Mouse (Mus musculus): ENCODE measurements around the gene Nkx2-4. TPM values are rescaled to one million over a fixed set of nuclear protein-coding genes. Genes with fewer than 3 reads are reported as not detected.

Gene Nkx2-4
- polyA plus RNA-seq (2012; rRNA removed) = not detected in 2 replicates

DNA sequence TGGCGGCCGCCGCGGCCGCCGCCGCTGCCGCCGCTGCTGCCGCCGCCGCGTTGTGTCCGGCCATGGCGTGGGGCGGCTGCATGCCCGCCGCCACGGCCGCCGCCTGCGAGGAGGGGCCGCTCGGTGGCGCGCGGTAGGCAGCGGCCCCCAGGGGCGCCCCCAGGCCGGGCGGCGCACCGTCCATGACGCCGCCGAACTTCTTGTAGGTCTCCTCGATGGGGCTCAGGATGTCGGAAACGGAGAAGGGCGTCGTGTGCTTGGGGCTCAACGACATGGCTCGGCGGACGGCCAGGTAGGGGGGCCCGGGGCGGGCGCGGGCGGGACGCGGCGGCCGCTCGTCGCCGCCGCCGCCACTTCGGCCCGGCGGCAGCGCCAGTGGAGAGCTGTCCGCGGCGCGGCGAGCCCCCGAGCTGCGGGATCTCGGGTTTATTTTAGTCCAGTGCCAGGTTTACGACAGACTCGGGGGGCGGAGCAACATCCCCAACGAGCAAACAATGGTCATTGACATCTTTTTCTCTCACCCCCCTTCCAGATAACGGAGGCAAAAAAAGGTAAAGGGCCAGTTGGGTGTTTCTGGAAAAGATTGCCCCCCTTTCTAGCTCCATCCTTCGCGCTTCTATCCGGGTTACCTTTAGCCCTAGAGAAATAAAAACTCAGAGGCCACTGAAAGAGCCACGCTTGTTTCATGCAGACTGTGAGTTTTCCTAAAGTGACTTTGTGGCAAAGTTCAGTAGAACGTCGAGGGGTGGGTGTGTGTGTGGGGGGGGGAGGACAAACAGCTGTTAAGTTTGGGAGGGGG lies at the start of gene Nkx2-4:
Gene Nkx2-4 (minus strand): TSS at position 374 of the 799 bp plus-strand sequence.
- Histone ChIP-seq H3K4me3 (ENCODE audit: insufficient read depth, low read length) (no peak within 1 kb of the TSS), H3K4me1 (ENCODE audit: control insufficient read depth, insufficient read depth, low read length) (no peaks in the 10 kb centered on the region), H3K27ac (ENCODE audit: insufficient read depth, low read length) (no peak within 1 kb of the TSS)
- no peak for TF ChIP-seq POLR2A (IDR thresholded peaks at IDR 0.05; ENCODE audit: extremely low read depth, insufficient read depth, low read length)
- TF ChIP-seq CTCF (IDR thresholded peaks at IDR 0.05; ENCODE audit: extremely low read depth, insufficient read depth, low read length) = no peak

DNA sequence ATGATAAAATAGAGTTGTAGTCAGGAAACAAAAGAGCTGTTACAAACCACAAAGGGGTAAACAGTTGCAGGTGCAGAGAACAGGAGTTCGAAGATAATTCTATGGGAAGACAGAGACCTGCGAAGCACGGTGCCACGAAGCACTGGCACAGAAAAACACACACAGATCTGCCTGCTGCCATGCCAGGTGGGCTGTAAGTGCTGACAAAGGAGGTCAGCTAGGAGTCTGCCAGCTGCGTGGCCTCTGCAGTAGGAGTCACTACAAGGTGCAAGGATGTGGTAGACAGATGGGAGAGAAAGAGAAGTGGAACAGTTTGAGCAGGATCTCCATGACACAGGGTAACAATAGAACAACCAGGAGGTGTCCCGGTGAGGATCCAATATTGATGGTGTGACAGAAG lies 42.1 kb upstream of the Nkx2-4 start:
- no peak overlapping the region for H3K4me3 ChIP-seq (ENCODE audit: insufficient read depth, low read length)
- no peaks in the 10 kb centered on the region for H3K4me1 ChIP-seq (ENCODE audit: control insufficient read depth, insufficient read depth, low read length)
- TF ChIP-seq CTCF (IDR thresholded peaks at IDR 0.05; ENCODE audit: extremely low read depth, insufficient read depth, low read length) (no peak), POLR2A (IDR thresholded peaks at IDR 0.05; ENCODE audit: extremely low read depth, insufficient read depth, low read length) (no peak)
- no peak overlapping the region for H3K27ac ChIP-seq (ENCODE audit: insufficient read depth, low read length)

DNA sequence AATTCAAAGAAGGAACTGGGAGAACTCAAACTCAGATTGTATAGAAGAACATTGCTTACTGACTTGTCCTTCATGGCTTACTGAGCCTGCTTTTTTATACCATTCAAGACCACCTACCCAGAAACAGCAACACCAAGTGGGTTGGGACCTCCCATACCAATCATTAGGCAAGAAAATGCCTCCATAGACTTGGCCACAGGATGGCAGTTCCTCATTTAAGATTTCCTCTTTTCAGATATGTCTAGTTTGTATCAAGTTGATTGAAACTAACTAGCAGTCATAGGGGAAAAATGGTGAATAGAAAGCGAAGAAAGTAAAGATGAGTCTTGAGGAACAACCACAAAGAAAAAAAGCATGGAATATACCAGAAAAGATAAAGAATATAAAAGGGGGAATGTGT lies 34.5 kb upstream of the Nkx2-4 start:
- Histone ChIP-seq H3K27ac (ENCODE audit: insufficient read depth, low read length) (no peak overlapping the region), H3K4me1 (ENCODE audit: control insufficient read depth, insufficient read depth, low read length) (no peaks in the 10 kb centered on the region), H3K4me3 (ENCODE audit: insufficient read depth, low read length) (no peak overlapping the region)
- TF ChIP-seq POLR2A (IDR thresholded peaks at IDR 0.05; ENCODE audit: extremely low read depth, insufficient read depth, low read length) = no peak
- TF ChIP-seq CTCF (IDR thresholded peaks at IDR 0.05; ENCODE audit: extremely low read depth, insufficient read depth, low read length) = no peak

DNA sequence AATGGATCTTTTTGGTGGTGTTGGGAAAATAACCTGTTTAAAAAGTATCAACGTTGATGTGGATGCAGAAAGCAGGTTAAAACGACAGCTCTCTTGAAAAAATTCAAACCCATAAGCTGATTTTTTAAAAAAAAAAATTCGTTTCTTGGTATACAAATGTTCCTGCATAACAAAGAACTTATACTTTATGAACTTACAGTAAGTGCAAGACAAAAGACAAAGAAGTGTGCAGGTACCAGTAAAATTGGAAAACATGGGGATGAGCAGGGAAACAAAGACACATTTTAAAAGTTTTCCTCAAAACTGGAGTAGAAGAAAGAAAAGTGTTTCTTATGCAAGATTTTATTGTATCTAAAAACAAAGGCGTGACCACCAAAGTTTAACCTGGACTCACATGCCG lies 1.2 kb upstream of the Nkx2-4 start:
- TF ChIP-seq POLR2A (IDR thresholded peaks at IDR 0.05; ENCODE audit: extremely low read depth, insufficient read depth, low read length) = no peak
- no peak for TF ChIP-seq CTCF (IDR thresholded peaks at IDR 0.05; ENCODE audit: extremely low read depth, insufficient read depth, low read length)

DNA sequence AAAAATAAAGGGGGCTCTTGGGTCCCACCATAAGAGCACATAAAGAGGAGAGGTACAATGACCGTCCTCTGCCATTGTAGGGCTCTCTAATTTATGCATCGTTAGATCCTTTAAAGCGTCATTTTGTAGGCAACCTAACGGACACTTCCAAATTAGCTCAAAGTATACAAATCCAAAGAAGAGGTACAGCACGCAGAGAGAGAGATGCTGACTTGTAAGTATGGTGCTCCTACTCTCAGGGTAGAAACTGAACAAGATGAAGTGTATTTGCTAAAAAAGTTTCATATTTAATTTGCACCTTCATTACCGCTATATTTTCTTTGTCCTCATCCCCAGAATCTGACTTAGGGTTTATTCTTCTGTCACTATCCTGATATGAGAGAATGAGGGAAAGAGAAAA lies 692 bp upstream of the Nkx2-4 start:
- no peak overlapping the region for H3K4me3 ChIP-seq (ENCODE audit: insufficient read depth, low read length)
- H3K4me1 ChIP-seq (ENCODE audit: control insufficient read depth, insufficient read depth, low read length) = no peaks in the 10 kb centered on the region
- no peak for TF ChIP-seq POLR2A (IDR thresholded peaks at IDR 0.05; ENCODE audit: extremely low read depth, insufficient read depth, low read length)
- no peak for TF ChIP-seq CTCF (IDR thresholded peaks at IDR 0.05; ENCODE audit: extremely low read depth, insufficient read depth, low read length)
- no peak overlapping the region for H3K27ac ChIP-seq (ENCODE audit: insufficient read depth, low read length)

More for the DNA sequence above, 1.2 kb upstream of the Nkx2-4 start:
- no peak overlapping the region for H3K27ac ChIP-seq (ENCODE audit: insufficient read depth, low read length)
- no peak overlapping the region for H3K4me3 ChIP-seq (ENCODE audit: insufficient read depth, low read length)
- H3K4me1 ChIP-seq (ENCODE audit: control insufficient read depth, insufficient read depth, low read length) = no peaks in the 10 kb centered on the region

DNA sequence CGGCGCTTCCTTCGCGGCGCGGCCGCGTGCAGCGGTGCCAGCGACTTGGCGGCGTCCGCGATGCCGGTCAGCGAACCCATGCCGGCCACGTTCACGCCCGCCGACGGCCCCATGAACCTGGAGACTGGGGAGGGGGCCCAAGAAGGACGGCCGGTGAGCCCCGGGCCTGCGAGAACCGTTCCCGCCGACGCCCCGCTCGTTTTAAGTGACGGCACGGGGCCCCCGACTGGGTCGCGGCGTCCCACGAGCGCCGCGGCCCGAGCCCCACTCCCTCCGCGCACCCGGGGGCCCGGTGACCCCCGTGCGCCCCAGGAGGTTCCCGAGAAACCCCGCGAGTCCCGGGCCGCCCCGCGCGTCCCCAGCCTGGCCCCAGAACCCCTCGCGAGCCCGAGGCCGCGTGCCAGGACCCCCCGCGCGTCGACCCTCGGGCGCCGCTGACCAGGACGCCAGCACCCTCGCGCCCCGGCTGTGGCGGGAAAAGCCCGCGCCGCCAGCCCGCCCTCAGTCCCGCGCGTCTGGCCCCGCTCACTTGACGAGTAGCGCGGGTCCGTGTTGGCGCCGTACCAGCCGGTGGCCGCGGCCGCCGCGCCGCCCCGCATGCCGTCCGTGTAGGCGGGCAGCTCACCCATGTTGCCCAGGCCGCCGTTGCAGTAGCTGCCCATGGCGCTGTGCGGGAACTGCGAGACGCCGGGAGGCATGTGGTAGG lies 726 bp downstream of the Nkx2-4 start:
- H3K4me1 ChIP-seq (ENCODE audit: control insufficient read depth, insufficient read depth, low read length) = no peaks in the 10 kb centered on the region
- H3K27ac ChIP-seq (ENCODE audit: insufficient read depth, low read length) = no peak overlapping the region
- H3K4me3 ChIP-seq (ENCODE audit: insufficient read depth, low read length) = no peak overlapping the region
- TF ChIP-seq POLR2A (IDR thresholded peaks at IDR 0.05; ENCODE audit: extremely low read depth, insufficient read depth, low read length) = no peak
- TF ChIP-seq CTCF (IDR thresholded peaks at IDR 0.05; ENCODE audit: extremely low read depth, insufficient read depth, low read length) = no peak

DNA sequence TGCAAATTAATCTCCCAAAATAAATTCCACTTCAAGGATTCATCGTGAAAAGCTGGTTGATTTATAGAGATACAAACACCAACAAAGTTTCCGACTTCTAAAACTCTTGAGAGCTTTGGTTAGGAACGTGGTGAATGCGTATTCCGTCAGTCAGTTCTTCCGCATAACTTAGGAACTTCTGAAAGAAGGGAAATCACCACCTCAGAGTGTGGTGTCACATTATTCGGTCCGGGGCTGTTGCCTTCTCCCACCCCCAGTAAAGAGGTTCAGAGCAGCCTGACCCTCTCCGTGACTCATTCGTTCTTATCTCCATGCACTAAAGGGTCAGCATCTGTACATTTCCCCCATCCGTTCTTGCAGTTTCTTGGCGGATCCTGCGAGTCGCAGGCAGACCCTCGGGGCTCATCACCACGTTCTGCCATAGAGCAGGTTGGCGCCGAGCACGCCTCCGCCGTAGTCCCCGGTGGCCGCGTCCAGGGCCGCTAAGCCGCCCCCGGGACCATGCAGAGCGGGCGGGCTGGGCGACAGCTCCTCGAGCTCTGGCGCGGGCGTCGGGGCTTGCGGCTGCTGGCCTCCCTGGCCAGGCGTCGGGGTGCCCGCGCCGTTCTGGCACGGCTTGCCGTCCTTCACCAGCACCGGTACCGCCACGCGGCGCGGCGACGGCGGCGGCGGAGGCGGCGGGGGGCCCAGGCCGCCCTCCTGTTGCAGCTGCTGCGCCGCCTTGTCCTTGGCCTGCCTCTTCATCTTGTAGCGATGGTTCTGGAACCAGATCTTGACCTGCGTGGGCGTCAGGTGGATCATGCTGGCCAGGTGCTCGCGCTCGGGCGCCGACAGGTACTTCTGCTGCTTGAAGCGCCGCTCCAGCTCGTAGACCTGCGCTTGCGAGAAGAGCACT lies 1.5 kb downstream of the Nkx2-4 start:
- TF ChIP-seq POLR2A (IDR thresholded peaks at IDR 0.05; ENCODE audit: extremely low read depth, insufficient read depth, low read length) (no peak), CTCF (IDR thresholded peaks at IDR 0.05; ENCODE audit: extremely low read depth, insufficient read depth, low read length) (no peak)
- Histone ChIP-seq H3K4me3 (ENCODE audit: insufficient read depth, low read length) (no peak overlapping the region), H3K4me1 (ENCODE audit: control insufficient read depth, insufficient read depth, low read length) (no peaks in the 10 kb centered on the region), H3K27ac (ENCODE audit: insufficient read depth, low read length) (no peak overlapping the region)

DNA sequence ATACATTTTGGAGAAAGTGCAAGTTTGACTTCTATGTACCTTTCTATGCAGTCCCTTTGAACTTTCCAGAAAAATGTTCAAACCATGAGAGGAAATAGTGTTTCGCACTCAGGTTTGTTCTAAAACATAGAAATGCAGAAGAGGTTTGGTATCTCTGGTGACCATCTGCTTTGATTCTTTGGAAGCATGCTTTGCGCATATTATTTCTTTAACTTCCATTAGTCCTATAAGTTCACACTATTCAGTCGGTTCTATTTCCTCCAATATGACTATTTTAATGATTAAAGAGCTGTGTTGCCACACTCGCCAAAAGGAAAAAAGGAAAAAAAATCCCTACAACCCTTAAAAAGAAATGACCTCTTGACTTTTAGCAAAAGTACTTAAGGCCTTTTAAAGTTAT lies 2.9 kb downstream of the Nkx2-4 start:
- Histone ChIP-seq H3K27ac (ENCODE audit: insufficient read depth, low read length) (no peak overlapping the region), H3K4me1 (ENCODE audit: control insufficient read depth, insufficient read depth, low read length) (no peaks in the 10 kb centered on the region), H3K4me3 (ENCODE audit: insufficient read depth, low read length) (no peak overlapping the region)
- no peak for TF ChIP-seq CTCF (IDR thresholded peaks at IDR 0.05; ENCODE audit: extremely low read depth, insufficient read depth, low read length)
- no peak for TF ChIP-seq POLR2A (IDR thresholded peaks at IDR 0.05; ENCODE audit: extremely low read depth, insufficient read depth, low read length)

DNA sequence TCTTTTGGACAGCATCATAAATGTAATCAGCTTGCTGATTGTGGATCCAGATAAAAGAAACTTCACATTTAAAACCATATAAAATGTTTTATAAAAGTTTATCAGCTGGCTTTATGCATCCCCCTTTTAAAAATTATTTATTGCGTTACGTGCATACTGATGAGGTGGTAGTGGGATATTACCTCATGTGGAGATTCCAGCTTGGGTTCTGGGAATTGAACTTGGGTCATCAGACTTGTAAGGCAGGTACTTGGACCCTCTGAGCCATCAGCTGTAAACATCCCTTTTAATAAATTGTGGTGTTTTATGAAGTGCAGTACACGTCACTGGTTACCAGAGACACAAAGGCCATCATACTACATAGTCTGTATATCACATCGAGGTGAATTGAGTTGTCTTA lies 10.8 kb downstream of the Nkx2-4 start:
- H3K27ac ChIP-seq (ENCODE audit: insufficient read depth, low read length) = no peak overlapping the region
- H3K4me3 ChIP-seq (ENCODE audit: insufficient read depth, low read length) = no peak overlapping the region
- H3K4me1 ChIP-seq (ENCODE audit: control insufficient read depth, insufficient read depth, low read length) = no peaks in the 10 kb centered on the region
- TF ChIP-seq CTCF (IDR thresholded peaks at IDR 0.05; ENCODE audit: extremely low read depth, insufficient read depth, low read length) = no peak
- no peak for TF ChIP-seq POLR2A (IDR thresholded peaks at IDR 0.05; ENCODE audit: extremely low read depth, insufficient read depth, low read length)

All from cortical plate, adult 2 months (tissue).